Mouse (Mus musculus) retina, adult 2 months (tissue): ENCODE data around the gene Purb.
"Not testable (repeated sequence)": the region's sequence is repeated elsewhere in the genome, so short reads cannot be mapped to it uniquely, and the experiment has no call there.

ENCODE experiments used
- DNase-seq: peaks from one replicate; pipeline ENCODE4 v3.0.0-alpha.2; 2012; ENCODE audit warnings: low read depth, low spot score

Purb gene

GRCm38 (mm10) chr11:6484244-6484959, 8.7 kb upstream of the Purb start:
- DNase-seq = no peak

- no peak for DNase-seq
Measured at GRCm38 (mm10) chr11:6483103-6483502, 7.4 kb upstream of the Purb start.

- DNase-seq = no peak
Measured at GRCm38 (mm10) chr11:6481669-6482185, 6.0 kb upstream of the Purb start.

- DNase-seq = no peak
Measured at GRCm38 (mm10) chr11:6480681-6481405, 5.1 kb upstream of the Purb start.

- DNase-seq = no peak
Measured at GRCm38 (mm10) chr11:6480191-6480590, 4.5 kb upstream of the Purb start.

- DNase-seq = no peak
Measured at GRCm38 (mm10) chr11:6479231-6479630, 3.5 kb upstream of the Purb start.

- DNase-seq = no peak
Measured at GRCm38 (mm10) chr11:6477350-6477749, 1.6 kb upstream of the Purb start.

- DNase-seq = no peak
Measured at GRCm38 (mm10) chr11:6476876-6477275, 1.2 kb upstream of the Purb start.

- no peak for DNase-seq
Measured at GRCm38 (mm10) chr11:6474874-6475731, 614 bp downstream of the Purb start.

GRCm38 (mm10) chr11:6474381-6474780, 1.3 kb downstream of the Purb start:
- DNase-seq = no peak

- no peak for DNase-seq
Measured at GRCm38 (mm10) chr11:6472076-6472475, 3.6 kb downstream of the Purb start.

GRCm38 (mm10) chr11:6471493-6471892, 4.2 kb downstream of the Purb start:
- DNase-seq = no peak

- no peak for DNase-seq
Measured at GRCm38 (mm10) chr11:6471054-6471453, 4.7 kb downstream of the Purb start.

GRCm38 (mm10) chr11:6468541-6468940, 7.2 kb downstream of the Purb start:
- DNase-seq = no peak

- DNase-seq = no peak
Measured at GRCm38 (mm10) chr11:6465122-6465521, 10.6 kb downstream of the Purb start.

- no peak for DNase-seq
Measured at GRCm38 (mm10) chr11:6463159-6463837, 12.4 kb downstream of the Purb start.

- no peak for DNase-seq
Measured at GRCm38 (mm10) chr11:6456083-6456482, 19.6 kb downstream of the Purb start.

GRCm38 (mm10) chr11:6448155-6448554, 27.6 kb downstream of the Purb start:
- DNase-seq = not testable (repeated sequence)

- DNase-seq = no peak
Measured at GRCm38 (mm10) chr11:6447493-6447892, 28.2 kb downstream of the Purb start.

GRCm38 (mm10) chr11:6445951-6446350, 29.8 kb downstream of the Purb start:
- DNase-seq = no peak

GRCm38 (mm10) chr11:6445441-6445840, 30.3 kb downstream of the Purb start:
- DNase-seq = no peak
